Mouse (Mus musculus): ENCODE measurements around the gene Tll2. TPM values are rescaled to one million over a fixed set of nuclear protein-coding genes. Genes with fewer than 3 reads are reported as not detected.

Tll2 gene
- polyA plus RNA-seq, 1 experiment from 2014 or later: 0.09 TPM

Other genes starting within 250 kb of the Tll2 start
- gene Blnk, start 212.3 kb downstream of the Tll2 start, polyA plus RNA-seq (2015; fragmentation: Nextera tagmentation; extraction: Ambion mirVana): 19.6 and 20.5 TPM in 2 replicates
- not detected in 2 replicates for gene Dntt, start 177.6 kb downstream of the Tll2 start, polyA plus RNA-seq (2015; fragmentation: Nextera tagmentation; extraction: Ambion mirVana)
- not detected in 2 replicates for gene Opalin, start 129.7 kb downstream of the Tll2 start, polyA plus RNA-seq (2015; fragmentation: Nextera tagmentation; extraction: Ambion mirVana)
- gene Tm9sf3, start 57.2 kb upstream of the Tll2 start, polyA plus RNA-seq (2015; fragmentation: Nextera tagmentation; extraction: Ambion mirVana): 151 and 167 TPM in 2 replicates
- 6.4 and 9.1 TPM in 2 replicates for gene Pik3ap1, start 178.3 kb upstream of the Tll2 start, polyA plus RNA-seq (2015; fragmentation: Nextera tagmentation; extraction: Ambion mirVana)